Mouse (Mus musculus): ENCODE data around the gene Rnd3. TPM values are rescaled to one million over a fixed set of nuclear protein-coding genes. Genes with fewer than 3 reads are reported as not detected.

Gene Rnd3
- polyA plus RNA-seq, 1 experiment, result not detected

DNA sequence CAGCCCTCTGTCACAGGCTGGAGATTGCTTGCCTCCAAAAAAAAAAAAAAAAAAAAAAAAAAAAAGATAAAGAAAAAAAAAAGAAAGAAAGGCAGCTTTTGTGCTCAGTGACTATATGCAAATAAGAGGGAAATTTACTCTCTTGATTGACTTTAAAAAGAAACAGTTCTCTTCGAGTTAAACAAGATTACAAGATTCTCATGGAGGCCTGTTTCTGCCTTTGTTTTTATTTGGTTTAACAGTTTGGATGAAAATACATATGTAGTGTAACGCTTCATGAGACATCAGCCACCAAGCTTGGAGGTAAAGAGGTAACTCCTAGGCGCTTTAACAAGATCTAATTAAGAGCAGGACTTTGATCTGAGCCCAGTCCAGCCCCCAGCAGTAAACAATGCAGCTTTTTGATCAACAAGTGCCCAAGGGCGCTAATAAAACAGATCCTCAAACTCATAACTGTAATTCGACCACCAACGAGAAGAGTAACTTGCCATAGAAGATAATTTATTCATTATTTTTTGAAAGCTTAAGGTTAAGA, 8.9 kb downstream of the Rnd3 start:
- H3K4me1 ChIP-seq (ENCODE audit: control insufficient read depth), result no peaks in the 10 kb centered on the region
- H3K27me3 ChIP-seq (ENCODE audit: control insufficient read depth), result peaks cover 4% of the 10 kb centered on the region; the same call in 1 of the 2 replicates
- H3K36me3 ChIP-seq (ENCODE audit: control insufficient read depth), result no peaks in the 10 kb centered on the region; the same call in 1 of the 2 replicates
- TF ChIP-seq GATA1 (IDR thresholded peaks at IDR 0.05; ENCODE audit: low read length) (no peak), TAL1 (IDR thresholded peaks at IDR 0.05; ENCODE audit: low read length) (no peak)
- H3K9me3 ChIP-seq (ENCODE audit: control insufficient read depth, low read length), result no peaks in the 10 kb centered on the region
- H3K4me3 ChIP-seq (replicated peaks), result no peak overlapping the region

GRCm38 (mm10) chr2:51139218-51139911, 9.5 kb downstream of the Rnd3 start:
- Histone ChIP-seq H3K36me3 (ENCODE audit: control insufficient read depth) (no peaks in the 10 kb centered on the region; the same call in 1 of the 2 replicates), H3K9me3 (ENCODE audit: control insufficient read depth, low read length) (no peaks in the 10 kb centered on the region), H3K4me1 (ENCODE audit: control insufficient read depth) (no peaks in the 10 kb centered on the region), H3K27me3 (ENCODE audit: control insufficient read depth) (no peaks in the 10 kb centered on the region), H3K4me3 (replicated peaks) (no peak overlapping the region)
- TF ChIP-seq GATA1 (IDR thresholded peaks at IDR 0.05; ENCODE audit: low read length), result no peak
- TF ChIP-seq TAL1 (IDR thresholded peaks at IDR 0.05; ENCODE audit: low read length), result no peak

- no peaks in the 10 kb centered on the region for H3K9me3 ChIP-seq (ENCODE audit: control insufficient read depth, low read length)
- no peaks in the 10 kb centered on the region for H3K27me3 ChIP-seq (ENCODE audit: control insufficient read depth)
- H3K36me3 ChIP-seq (ENCODE audit: control insufficient read depth), result no peaks in the 10 kb centered on the region; the same call in 1 of the 2 replicates
- TF ChIP-seq GATA1 (IDR thresholded peaks at IDR 0.05; ENCODE audit: low read length) (no peak), TAL1 (IDR thresholded peaks at IDR 0.05; ENCODE audit: low read length) (no peak)
- H3K4me1 ChIP-seq (ENCODE audit: control insufficient read depth), result no peaks in the 10 kb centered on the region
- H3K4me3 ChIP-seq (replicated peaks), result no peak overlapping the region
Measured at GRCm38 (mm10) chr2:51137726-51138125, 11.2 kb downstream of the Rnd3 start.

- H3K27me3 ChIP-seq (ENCODE audit: control insufficient read depth), result no peaks in the 10 kb centered on the region
- TF ChIP-seq GATA1 (IDR thresholded peaks at IDR 0.05; ENCODE audit: low read length), result no peak
- no peak for TF ChIP-seq TAL1 (IDR thresholded peaks at IDR 0.05; ENCODE audit: low read length)
Measured at GRCm38 (mm10) chr2:51132181-51132580, 16.7 kb downstream of the Rnd3 start.

DNA sequence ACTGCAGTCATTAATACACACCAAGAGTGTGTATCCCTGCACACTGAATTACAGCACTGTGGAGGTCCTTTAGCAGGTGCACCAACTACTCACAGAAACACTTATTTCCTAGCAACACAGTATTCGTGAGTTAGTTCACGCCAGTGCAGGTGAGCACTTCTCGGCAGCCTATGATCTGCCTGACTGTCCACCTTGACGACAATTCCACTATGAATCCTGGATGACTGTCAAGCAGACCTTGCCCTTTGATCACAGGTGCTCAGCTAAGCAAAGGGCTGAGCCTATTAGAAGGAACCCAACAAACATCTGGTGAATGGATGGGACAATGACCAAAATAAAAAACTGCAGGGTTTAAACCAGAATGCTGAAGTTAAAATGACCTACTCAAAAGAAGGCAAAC, 20.8 kb downstream of the Rnd3 start:
- Histone ChIP-seq H3K27me3 (ENCODE audit: control insufficient read depth) (no peaks in the 10 kb centered on the region), H3K4me3 (replicated peaks) (no peak overlapping the region), H3K4me1 (ENCODE audit: control insufficient read depth) (no peaks in the 10 kb centered on the region), H3K36me3 (ENCODE audit: control insufficient read depth) (no peaks in the 10 kb centered on the region; the same call in 1 of the 2 replicates), H3K9me3 (ENCODE audit: control insufficient read depth, low read length) (no peaks in the 10 kb centered on the region)
- no peak for TF ChIP-seq GATA1 (IDR thresholded peaks at IDR 0.05; ENCODE audit: low read length)
- TF ChIP-seq TAL1 (IDR thresholded peaks at IDR 0.05; ENCODE audit: low read length), result no peak

More at GRCm38 (mm10) chr2:51132181-51132580, 16.7 kb downstream of the Rnd3 start:
- no peaks in the 10 kb centered on the region for H3K9me3 ChIP-seq (ENCODE audit: control insufficient read depth, low read length)
- H3K4me1 ChIP-seq (ENCODE audit: control insufficient read depth), result no peaks in the 10 kb centered on the region
- H3K36me3 ChIP-seq (ENCODE audit: control insufficient read depth), result no peaks in the 10 kb centered on the region; the same call in 1 of the 2 replicates
- H3K4me3 ChIP-seq (replicated peaks), result no peak overlapping the region

DNA sequence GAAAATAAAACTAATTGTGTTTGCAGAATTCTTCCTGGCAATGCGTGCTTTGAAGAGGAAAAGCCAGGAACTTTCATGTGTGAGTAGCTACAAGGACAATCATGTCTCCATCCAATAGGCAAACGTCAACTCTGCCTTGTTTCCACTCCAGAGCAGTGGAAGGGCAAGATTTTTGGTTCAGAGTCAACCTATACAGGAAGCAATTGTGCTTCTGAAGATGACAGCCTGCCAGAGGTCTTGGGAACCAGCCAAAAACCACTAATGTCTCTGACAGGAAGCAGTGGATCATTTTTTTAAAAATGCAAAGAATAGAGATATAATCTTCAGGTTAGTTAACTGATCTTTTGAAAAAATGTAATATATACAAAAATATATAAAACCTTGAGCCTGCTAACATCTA, 38.6 kb downstream of the Rnd3 start:
- H3K9me3 ChIP-seq (ENCODE audit: control insufficient read depth, low read length), result no peaks in the 10 kb centered on the region
- no peaks in the 10 kb centered on the region for H3K27me3 ChIP-seq (ENCODE audit: control insufficient read depth)
- H3K4me1 ChIP-seq (ENCODE audit: control insufficient read depth), result no peaks in the 10 kb centered on the region
- no peak overlapping the region for H3K4me3 ChIP-seq (replicated peaks)
- no peaks in the 10 kb centered on the region for H3K36me3 ChIP-seq (ENCODE audit: control insufficient read depth)
- no peak for TF ChIP-seq TAL1 (IDR thresholded peaks at IDR 0.05; ENCODE audit: low read length)
- TF ChIP-seq GATA1 (IDR thresholded peaks at IDR 0.05; ENCODE audit: low read length), result no peak

GRCm38 (mm10) chr2:51108631-51109030, 40.3 kb downstream of the Rnd3 start:
- no peaks in the 10 kb centered on the region for H3K27me3 ChIP-seq (ENCODE audit: control insufficient read depth)
- H3K36me3 ChIP-seq (ENCODE audit: control insufficient read depth), result no peaks in the 10 kb centered on the region
- no peak overlapping the region for H3K4me3 ChIP-seq (replicated peaks)
- TF ChIP-seq TAL1 (IDR thresholded peaks at IDR 0.05; ENCODE audit: low read length) (no peak), GATA1 (IDR thresholded peaks at IDR 0.05; ENCODE audit: low read length) (no peak)
- H3K4me1 ChIP-seq (ENCODE audit: control insufficient read depth), result no peaks in the 10 kb centered on the region
- H3K9me3 ChIP-seq (ENCODE audit: control insufficient read depth, low read length), result no peaks in the 10 kb centered on the region

GRCm38 (mm10) chr2:51101187-51101586, 47.7 kb downstream of the Rnd3 start:
- no peaks in the 10 kb centered on the region for H3K9me3 ChIP-seq (ENCODE audit: control insufficient read depth, low read length)
- no peaks in the 10 kb centered on the region for H3K4me1 ChIP-seq (ENCODE audit: control insufficient read depth)
- no peaks in the 10 kb centered on the region for H3K36me3 ChIP-seq (ENCODE audit: control insufficient read depth)
- no peak overlapping the region for H3K4me3 ChIP-seq (replicated peaks)
- no peak for TF ChIP-seq TAL1 (IDR thresholded peaks at IDR 0.05; ENCODE audit: low read length)
- TF ChIP-seq GATA1 (IDR thresholded peaks at IDR 0.05; ENCODE audit: low read length), result no peak
- no peaks in the 10 kb centered on the region for H3K27me3 ChIP-seq (ENCODE audit: control insufficient read depth)

- Histone ChIP-seq H3K27me3 (ENCODE audit: control insufficient read depth) (no peaks in the 10 kb centered on the region), H3K9me3 (ENCODE audit: control insufficient read depth, low read length) (no peaks in the 10 kb centered on the region), H3K36me3 (ENCODE audit: control insufficient read depth) (no peaks in the 10 kb centered on the region), H3K4me1 (ENCODE audit: control insufficient read depth) (no peaks in the 10 kb centered on the region), H3K4me3 (replicated peaks) (no peak overlapping the region)
- TF ChIP-seq TAL1 (IDR thresholded peaks at IDR 0.05; ENCODE audit: low read length) (no peak), GATA1 (IDR thresholded peaks at IDR 0.05; ENCODE audit: low read length) (no peak)
Measured at GRCm38 (mm10) chr2:51099987-51100386, 48.9 kb downstream of the Rnd3 start.

Measured in erythroblast, embryonic 14.5 days (primary cell).